Mouse (Mus musculus) stomach, embryonic 15.5 days (tissue): ENCODE measurements around the gene Efcab10. TPM values are rescaled to one million over a fixed set of nuclear protein-coding genes. Genes with fewer than 3 reads are reported as not detected.

ENCODE experiments used
- ATAC-seq: fragments of 200-750 bp; cut with Nextera tagmentation; 2 replicates; pipeline ENCODE4 v1.8.0; 2017; ENCODE audit warnings: low read depth, moderate number of reproducible peaks, moderate TSS enrichment; ENCODE audit not compliant: insufficient read depth, low FRiP score
- H3K27ac ChIP-seq: fragments of 300-500 bp; sonication (generic); 2 replicates; pipeline ENCODE4 v1.5.1; 2015; ENCODE audit warnings: mild to moderate bottlenecking, inconsistent platforms
- H3K27me3 ChIP-seq: fragments of 300-500 bp; sonication (generic); replicated peaks from 2 replicates; pipeline ENCODE4 v1.6.1; 2015; ENCODE audit warnings: inconsistent platforms
- H3K36me3 ChIP-seq: fragments of 300-500 bp; sonication (generic); 2 replicates; pipeline ENCODE4 v1.6.1; 2015; ENCODE audit warnings: inconsistent platforms
- H3K4me1 ChIP-seq: fragments of 300-500 bp; sonication (generic); 2 replicates; pipeline ENCODE4 v1.6.1; 2015; ENCODE audit warnings: inconsistent platforms
- H3K4me2 ChIP-seq: fragments of 300-500 bp; sonication (generic); 2 replicates; pipeline ENCODE4 v1.6.1; 2015; ENCODE audit warnings: mild to moderate bottlenecking, inconsistent platforms
- H3K4me3 ChIP-seq: fragments of 300-500 bp; sonication (generic); replicated peaks from 2 replicates; pipeline ENCODE4 v1.5.1; 2015; ENCODE audit warnings: inconsistent platforms
- H3K9ac ChIP-seq: fragments of 300-500 bp; sonication (generic); 2 replicates; pipeline ENCODE4 v1.6.1; 2015; ENCODE audit warnings: inconsistent platforms
- H3K9me3 ChIP-seq: fragments of 300-500 bp; sonication (generic); 2 replicates; pipeline ENCODE4 v1.6.1; 2016; ENCODE audit warnings: inconsistent platforms
- WGBS: fragments of 180-500 bp; shearing (Covaris S2); methylation state at CpG from one replicate; pipeline ENCODE4 v1.1.7; 2015; 5-methylcytosine and 5-hydroxymethylcytosine counted together
- polyA plus RNA-seq: library from polyadenylated mRNA; unstranded; fragments of >200 nt; fragmentation: Nextera tagmentation; extraction: Ambion mirVana; gene quantifications from 2 replicates; pipeline ENCODE4 v1.2.1, GENCODE M21; 2015

The Efcab10 gene
- polyA plus RNA-seq, 1 experiment from 2014 or later: 0.55 TPM

- ATAC-seq: no peak
- H3K9ac ChIP-seq: no peak overlapping the region
- 67% methylated on average over 9 of the region's 9 CpGs for WGBS
Measured at GRCm38 (mm10) chr12:33433812-33434211, 39.2 kb downstream of the Efcab10 start.

GRCm38 (mm10) chr12:33434758-33435157 is 40.1 kb downstream of the Efcab10 start:
- Histone ChIP-seq H3K9me3 (no peaks in the 10 kb centered on the region), H3K27me3 (no peaks in the 10 kb centered on the region), H3K4me1 (peaks cover 4% of the 10 kb centered on the region; the same call in 1 of the 2 replicates), H3K27ac (no peak overlapping the region), H3K4me2 (no peak overlapping the region), H3K36me3 (peaks cover 2% of the 10 kb centered on the region), H3K4me3 (no peak overlapping the region), H3K9ac (no peak overlapping the region)
- ATAC-seq: no peak
- WGBS: 97% methylated on average over 4 of the region's 4 CpGs

More at GRCm38 (mm10) chr12:33433812-33434211, 39.2 kb downstream of the Efcab10 start:
- Histone ChIP-seq H3K27me3 (no peaks in the 10 kb centered on the region), H3K9me3 (no peaks in the 10 kb centered on the region), H3K4me1 (peaks cover 4% of the 10 kb centered on the region; the same call in 1 of the 2 replicates), H3K4me3 (no peak overlapping the region), H3K36me3 (peaks cover 2% of the 10 kb centered on the region), H3K27ac (no peak overlapping the region), H3K4me2 (no peak overlapping the region)

Other genes with a start within 250 kb of the Efcab10 start
- gene Atxn7l1, start 247.2 kb upstream of the Efcab10 start, polyA plus RNA-seq: 13.1 and 14.3 TPM in 2 replicates
- 49.0 and 57.0 TPM in 2 replicates for gene Twistnb, start 34.8 kb downstream of the Efcab10 start, polyA plus RNA-seq